Mouse (Mus musculus): ENCODE results near the gene Pcbp3.

DNA sequence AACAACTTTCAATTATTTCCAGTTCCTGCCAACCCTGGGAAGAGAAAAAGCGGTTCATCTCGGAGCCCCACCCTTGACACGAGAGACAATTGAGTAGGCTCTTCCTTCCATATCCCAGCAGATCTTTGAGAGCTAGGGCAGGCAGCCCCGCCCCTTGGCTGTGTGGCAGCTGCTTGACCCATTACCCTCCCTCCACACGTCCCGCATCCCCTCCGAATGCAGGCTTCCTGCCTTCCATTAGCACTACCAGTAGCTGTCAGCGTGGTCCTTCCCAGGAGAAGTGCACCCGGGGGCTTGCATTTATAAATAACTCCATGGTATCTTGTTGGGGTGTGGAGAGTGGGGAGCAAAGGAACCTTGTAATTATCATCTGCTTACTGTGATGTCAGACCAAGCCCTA lies 2.3 kb upstream of the Pcbp3 start:
- no peak for TF ChIP-seq TAL1 (IDR thresholded peaks at IDR 0.05; ENCODE audit: low read length)
- TF ChIP-seq GATA1 (IDR thresholded peaks at IDR 0.05; ENCODE audit: low read length): no peak

All from erythroblast, embryonic 14.5 days (primary cell).